Mouse (Mus musculus): ENCODE measurements at regions not wholly inside any gene's neighbourhood (a gene's known extent, or its start where the extent isn't known, plus 50 kb on each side); places are given as distances from the start of the nearest gene placed in this dataset.
"Not testable (repeated sequence)": the region's sequence is repeated elsewhere in the genome, so short reads cannot be mapped to it uniquely, and the experiment has no call there.

GRCm38 (mm10) chr14:45809491-45809890, 151.5 kb upstream of the Ddhd1 start:
- Histone ChIP-seq H3K4me1 (ENCODE audit: insufficient read depth, low read depth, low read length) (no peaks in the 10 kb centered on the region), H3K9me3 (replicated peaks) (no peaks in the 10 kb centered on the region), H3K36me3 (replicated peaks) (no peaks in the 10 kb centered on the region), H3K4me3 (ENCODE audit: low read depth, low read length) (no peak overlapping the region), H3K27me3 (ENCODE audit: insufficient read depth, low read length) (no peaks in the 10 kb centered on the region)
- TF ChIP-seq GATA1 (IDR thresholded peaks at IDR 0.05; ENCODE audit: borderline replicate concordance, low read length) (no peak), TAL1 (conservative IDR thresholded peaks at IDR 0.05; ENCODE audit: low read depth, low read length) (no peak), GATA2 (IDR thresholded peaks at IDR 0.05; ENCODE audit: borderline replicate concordance, low read depth, low read length) (no peak), CTCF (IDR thresholded peaks at IDR 0.05; ENCODE audit: low read depth, low read length) (no peak), POLR2AphosphoS5 (IDR thresholded peaks at IDR 0.05; ENCODE audit: insufficient replicate concordance, low read depth, low read length) (no peak)
- ATAC-seq (ENCODE audit: extremely low read depth, insufficient number of reproducible peaks, low FRiP score, poor library complexity, severe bottlenecking) = no peak
- no peak for DNase-seq (ENCODE audit: low spot score)

- H3K36me3 ChIP-seq (replicated peaks) = no peaks in the 10 kb centered on the region
- DNase-seq (ENCODE audit: low spot score) = no peak
- H3K4me3 ChIP-seq (ENCODE audit: low read depth, low read length) = no peak overlapping the region
- no peaks in the 10 kb centered on the region for H3K4me1 ChIP-seq (ENCODE audit: insufficient read depth, low read depth, low read length)
- no peaks in the 10 kb centered on the region for H3K9me3 ChIP-seq (replicated peaks)
- no peak for ATAC-seq (ENCODE audit: extremely low read depth, insufficient number of reproducible peaks, low FRiP score, poor library complexity, severe bottlenecking)
- no peaks in the 10 kb centered on the region for H3K27me3 ChIP-seq (ENCODE audit: insufficient read depth, low read length)
- TF ChIP-seq GATA1 (IDR thresholded peaks at IDR 0.05; ENCODE audit: borderline replicate concordance, low read length) (no peak), GATA2 (IDR thresholded peaks at IDR 0.05; ENCODE audit: borderline replicate concordance, low read depth, low read length) (no peak), POLR2AphosphoS5 (IDR thresholded peaks at IDR 0.05; ENCODE audit: insufficient replicate concordance, low read depth, low read length) (no peak), TAL1 (conservative IDR thresholded peaks at IDR 0.05; ENCODE audit: low read depth, low read length) (no peak), CTCF (IDR thresholded peaks at IDR 0.05; ENCODE audit: low read depth, low read length) (no peak)
Measured at GRCm38 (mm10) chr14:45810101-45810500, 152.2 kb upstream of the Ddhd1 start.

GRCm38 (mm10) chr14:45810630-45811029, 152.7 kb upstream of the Ddhd1 start:
- no peaks in the 10 kb centered on the region for H3K9me3 ChIP-seq (replicated peaks)
- no peak for TF ChIP-seq GATA1 (IDR thresholded peaks at IDR 0.05; ENCODE audit: borderline replicate concordance, low read length)
- no peak for TF ChIP-seq CTCF (IDR thresholded peaks at IDR 0.05; ENCODE audit: low read depth, low read length)
- TF ChIP-seq POLR2AphosphoS5 (IDR thresholded peaks at IDR 0.05; ENCODE audit: insufficient replicate concordance, low read depth, low read length) = no peak
- TF ChIP-seq GATA2 (IDR thresholded peaks at IDR 0.05; ENCODE audit: borderline replicate concordance, low read depth, low read length) = no peak
- no peak for TF ChIP-seq TAL1 (conservative IDR thresholded peaks at IDR 0.05; ENCODE audit: low read depth, low read length)
- no peak for ATAC-seq (ENCODE audit: extremely low read depth, insufficient number of reproducible peaks, low FRiP score, poor library complexity, severe bottlenecking)

GRCm38 (mm10) chr14:45815598-45815997, 157.7 kb upstream of the Ddhd1 start:
- Histone ChIP-seq H3K4me3 (ENCODE audit: low read depth, low read length) (no peak overlapping the region), H3K4me1 (ENCODE audit: insufficient read depth, low read depth, low read length) (no peaks in the 10 kb centered on the region), H3K27me3 (ENCODE audit: insufficient read depth, low read length) (no peaks in the 10 kb centered on the region), H3K9me3 (replicated peaks) (no peaks in the 10 kb centered on the region), H3K36me3 (replicated peaks) (no peaks in the 10 kb centered on the region)
- DNase-seq (ENCODE audit: low spot score) (no peak), ATAC-seq (ENCODE audit: extremely low read depth, insufficient number of reproducible peaks, low FRiP score, poor library complexity, severe bottlenecking) (no peak)
- TF ChIP-seq POLR2AphosphoS5 (IDR thresholded peaks at IDR 0.05; ENCODE audit: insufficient replicate concordance, low read depth, low read length) (no peak), CTCF (IDR thresholded peaks at IDR 0.05; ENCODE audit: low read depth, low read length) (no peak), GATA1 (IDR thresholded peaks at IDR 0.05; ENCODE audit: borderline replicate concordance, low read length) (no peak), TAL1 (conservative IDR thresholded peaks at IDR 0.05; ENCODE audit: low read depth, low read length) (no peak), GATA2 (IDR thresholded peaks at IDR 0.05; ENCODE audit: borderline replicate concordance, low read depth, low read length) (no peak)

More at GRCm38 (mm10) chr14:45810630-45811029, 152.7 kb upstream of the Ddhd1 start:
- Histone ChIP-seq H3K4me3 (ENCODE audit: low read depth, low read length) (no peak overlapping the region), H3K4me1 (ENCODE audit: insufficient read depth, low read depth, low read length) (no peaks in the 10 kb centered on the region), H3K27me3 (ENCODE audit: insufficient read depth, low read length) (no peaks in the 10 kb centered on the region), H3K36me3 (replicated peaks) (no peaks in the 10 kb centered on the region)
- DNase-seq (ENCODE audit: low spot score) = no peak

- not testable (repeated sequence) for H3K9me3 ChIP-seq (replicated peaks); ATAC-seq (ENCODE audit: extremely low read depth, insufficient number of reproducible peaks, low FRiP score, poor library complexity, severe bottlenecking); H3K4me3 ChIP-seq (ENCODE audit: low read depth, low read length); DNase-seq (ENCODE audit: low spot score); H3K36me3 ChIP-seq (replicated peaks); H3K27me3 ChIP-seq (ENCODE audit: insufficient read depth, low read length); H3K4me1 ChIP-seq (ENCODE audit: insufficient read depth, low read depth, low read length)
Measured at GRCm38 (mm10) chr14:45816611-45817010, 158.7 kb upstream of the Ddhd1 start.

- no peaks in the 10 kb centered on the region for H3K4me1 ChIP-seq (ENCODE audit: insufficient read depth, low read depth, low read length)
- no peaks in the 10 kb centered on the region for H3K9me3 ChIP-seq (replicated peaks)
- H3K27me3 ChIP-seq (ENCODE audit: insufficient read depth, low read length) = no peaks in the 10 kb centered on the region
- no peaks in the 10 kb centered on the region for H3K36me3 ChIP-seq (replicated peaks)
- no peak overlapping the region for H3K4me3 ChIP-seq (ENCODE audit: low read depth, low read length)
- DNase-seq (ENCODE audit: low spot score) = no peak
- no peak for ATAC-seq (ENCODE audit: extremely low read depth, insufficient number of reproducible peaks, low FRiP score, poor library complexity, severe bottlenecking)
- TF ChIP-seq TAL1 (conservative IDR thresholded peaks at IDR 0.05; ENCODE audit: low read depth, low read length) = no peak
- no peak for TF ChIP-seq CTCF (IDR thresholded peaks at IDR 0.05; ENCODE audit: low read depth, low read length)
- no peak for TF ChIP-seq GATA2 (IDR thresholded peaks at IDR 0.05; ENCODE audit: borderline replicate concordance, low read depth, low read length)
- TF ChIP-seq GATA1 (IDR thresholded peaks at IDR 0.05; ENCODE audit: borderline replicate concordance, low read length) = no peak
- no peak for TF ChIP-seq POLR2AphosphoS5 (IDR thresholded peaks at IDR 0.05; ENCODE audit: insufficient replicate concordance, low read depth, low read length)
Measured at GRCm38 (mm10) chr14:45817756-45818155, 159.8 kb upstream of the Ddhd1 start.

GRCm38 (mm10) chr14:45824601-45825000, 166.7 kb upstream of the Ddhd1 start:
- Histone ChIP-seq H3K36me3 (replicated peaks) (no peaks in the 10 kb centered on the region), H3K4me3 (ENCODE audit: low read depth, low read length) (no peak overlapping the region), H3K27me3 (ENCODE audit: insufficient read depth, low read length) (no peaks in the 10 kb centered on the region), H3K4me1 (ENCODE audit: insufficient read depth, low read depth, low read length) (no peaks in the 10 kb centered on the region), H3K9me3 (replicated peaks) (no peaks in the 10 kb centered on the region)
- no peak for TF ChIP-seq TAL1 (conservative IDR thresholded peaks at IDR 0.05; ENCODE audit: low read depth, low read length)
- TF ChIP-seq CTCF (IDR thresholded peaks at IDR 0.05; ENCODE audit: low read depth, low read length) = no peak
- TF ChIP-seq POLR2AphosphoS5 (IDR thresholded peaks at IDR 0.05; ENCODE audit: insufficient replicate concordance, low read depth, low read length) = no peak
- TF ChIP-seq GATA2 (IDR thresholded peaks at IDR 0.05; ENCODE audit: borderline replicate concordance, low read depth, low read length) = no peak
- TF ChIP-seq GATA1 (IDR thresholded peaks at IDR 0.05; ENCODE audit: borderline replicate concordance, low read length) = no peak
- DNase-seq (ENCODE audit: low spot score) (no peak), ATAC-seq (ENCODE audit: extremely low read depth, insufficient number of reproducible peaks, low FRiP score, poor library complexity, severe bottlenecking) (no peak)

Measured in G1E (cell line).